Mouse (Mus musculus): ENCODE measurements at regions not wholly inside any gene's neighbourhood (a gene's known extent, or its start where the extent isn't known, plus 50 kb on each side); places are given as distances from the start of the nearest gene placed in this dataset.
"Not testable (repeated sequence)": the region's sequence is repeated elsewhere in the genome, so short reads cannot be mapped to it uniquely, and the experiment has no call there.

DNA sequence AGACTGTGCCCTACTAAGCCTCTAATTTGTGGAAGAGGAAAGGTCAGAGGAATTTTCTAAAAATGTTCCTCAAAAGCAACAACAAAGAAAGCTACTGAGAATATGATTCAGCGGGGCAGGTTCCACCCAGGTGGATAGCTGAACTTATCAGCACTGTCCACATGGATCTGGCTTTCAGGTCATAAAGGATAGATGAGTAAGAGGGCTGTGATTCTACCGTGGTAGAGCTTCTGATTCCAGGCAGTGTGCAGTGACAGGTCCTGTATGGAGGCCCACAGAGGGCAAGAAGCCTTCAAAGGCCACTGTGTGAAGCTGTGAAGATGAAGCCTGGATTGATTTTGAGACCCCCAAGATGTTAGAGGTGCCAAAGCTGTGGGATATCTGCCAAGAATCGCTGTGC is 51.8 kb downstream of the Teddm3 start:
- ATAC-seq (replicated peaks in 1 of 2; ENCODE audit: insufficient read depth in 1 of 2, low FRiP score in 2 of 2, low TSS enrichment in 1 of 2, low read depth in 1 of 2, poor library complexity in 2 of 2, severe bottlenecking in 2 of 2) = not testable (repeated sequence)

DNA sequence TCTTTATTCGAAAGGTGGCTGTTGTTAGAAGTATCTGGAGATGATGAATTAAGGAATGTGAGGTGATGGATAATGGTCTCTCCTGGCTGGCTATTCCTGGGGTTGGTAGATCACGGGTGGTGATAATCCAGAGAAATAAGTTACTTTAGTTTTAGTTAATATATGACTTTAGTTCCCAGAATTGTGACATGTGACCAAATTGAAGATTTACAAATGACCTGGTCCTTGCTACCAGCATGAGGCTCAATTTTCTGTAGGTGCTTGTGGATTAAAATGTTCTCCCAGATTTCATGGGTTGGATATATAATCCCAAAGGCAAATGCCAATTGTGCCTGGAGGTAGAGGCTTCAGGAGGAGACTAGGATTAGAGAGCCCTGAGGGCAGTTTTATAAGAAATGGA is 53.7 kb downstream of the Teddm3 start:
- not testable (repeated sequence) for ATAC-seq (replicated peaks in 1 of 2; ENCODE audit: insufficient read depth in 1 of 2, low FRiP score in 2 of 2, low TSS enrichment in 1 of 2, low read depth in 1 of 2, poor library complexity in 2 of 2, severe bottlenecking in 2 of 2)

DNA sequence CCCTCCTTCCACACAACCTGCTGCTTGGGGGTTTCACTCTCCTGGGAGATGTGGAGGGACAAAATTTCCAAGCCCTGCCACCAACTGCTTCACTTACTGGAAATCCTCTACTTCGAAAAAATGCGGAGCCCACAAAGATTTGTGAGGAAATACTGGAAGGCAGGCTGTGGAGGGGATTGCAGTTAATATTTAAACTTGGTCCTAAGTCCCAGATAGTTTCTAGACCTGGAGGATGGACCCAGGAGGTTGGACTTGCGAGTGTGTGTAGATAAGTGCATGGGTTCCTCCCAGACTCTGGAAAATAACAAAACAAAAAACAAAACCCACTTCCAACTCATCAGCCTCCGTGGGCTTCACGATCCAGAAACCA is 79.0 kb downstream of the Teddm3 start:
- no peak for ATAC-seq (replicated peaks in 1 of 2; ENCODE audit: insufficient read depth in 1 of 2, low FRiP score in 2 of 2, low TSS enrichment in 1 of 2, low read depth in 1 of 2, poor library complexity in 2 of 2, severe bottlenecking in 2 of 2)

DNA sequence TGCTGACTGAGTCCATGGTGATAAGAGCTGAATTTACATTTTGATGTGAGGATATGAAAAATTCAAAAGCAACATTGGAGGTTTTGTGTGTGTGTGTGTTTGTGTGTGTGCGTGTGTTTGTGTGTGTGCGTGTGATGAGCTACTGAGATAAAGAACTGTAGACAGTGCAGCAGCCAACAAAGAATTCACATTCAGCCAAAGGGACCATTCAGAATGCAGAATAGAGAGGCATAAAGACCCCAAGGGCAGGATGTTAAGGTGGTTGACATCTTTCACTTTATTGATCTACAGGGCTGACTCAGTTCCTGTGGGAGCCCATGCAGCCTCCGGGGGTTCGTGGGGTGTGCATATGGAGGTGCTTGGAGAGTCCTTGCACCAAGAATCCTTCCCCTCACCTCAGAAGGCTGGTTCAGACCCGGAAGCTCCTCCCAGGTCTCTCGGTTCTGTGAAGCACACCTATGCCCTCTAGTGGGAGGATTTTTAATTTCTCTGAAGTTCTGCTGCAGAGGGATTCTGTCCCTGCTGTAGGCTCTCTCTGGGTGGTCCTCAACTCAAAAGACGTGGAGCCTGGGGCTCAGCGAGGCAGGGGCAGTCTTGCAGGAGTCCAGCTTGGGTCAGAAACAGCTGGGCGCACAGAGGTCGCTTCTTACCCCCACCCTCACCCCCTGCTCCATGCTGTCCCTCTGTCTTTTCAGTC is 79.6 kb downstream of the Teddm3 start:
- peak; percentile 89 to 94 for ATAC-seq (replicated peaks in 1 of 2; ENCODE audit: insufficient read depth in 1 of 2, low FRiP score in 2 of 2, low TSS enrichment in 1 of 2, low read depth in 1 of 2, poor library complexity in 2 of 2, severe bottlenecking in 2 of 2)

DNA sequence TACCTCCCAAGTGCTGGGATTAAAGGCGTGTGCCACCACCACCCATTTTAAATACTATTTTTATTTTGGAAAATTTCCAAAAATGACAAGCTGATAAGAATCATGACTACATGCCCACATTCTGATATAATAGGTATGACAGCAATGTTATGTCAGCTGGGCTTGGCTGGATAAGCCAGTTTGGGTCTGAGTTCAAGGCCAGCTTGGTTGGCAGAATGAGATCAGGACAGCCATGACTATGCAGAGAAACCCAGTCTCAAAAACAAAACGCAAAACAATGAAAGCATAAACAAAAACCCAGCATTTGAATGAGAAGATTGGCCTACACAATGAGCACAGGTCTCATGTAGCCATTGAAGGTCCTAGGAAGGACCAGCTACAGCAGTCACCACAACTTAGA is 93.6 kb downstream of the Teddm3 start:
- no peak for ATAC-seq (replicated peaks in 1 of 2; ENCODE audit: insufficient read depth in 1 of 2, low FRiP score in 2 of 2, low TSS enrichment in 1 of 2, low read depth in 1 of 2, poor library complexity in 2 of 2, severe bottlenecking in 2 of 2)

DNA sequence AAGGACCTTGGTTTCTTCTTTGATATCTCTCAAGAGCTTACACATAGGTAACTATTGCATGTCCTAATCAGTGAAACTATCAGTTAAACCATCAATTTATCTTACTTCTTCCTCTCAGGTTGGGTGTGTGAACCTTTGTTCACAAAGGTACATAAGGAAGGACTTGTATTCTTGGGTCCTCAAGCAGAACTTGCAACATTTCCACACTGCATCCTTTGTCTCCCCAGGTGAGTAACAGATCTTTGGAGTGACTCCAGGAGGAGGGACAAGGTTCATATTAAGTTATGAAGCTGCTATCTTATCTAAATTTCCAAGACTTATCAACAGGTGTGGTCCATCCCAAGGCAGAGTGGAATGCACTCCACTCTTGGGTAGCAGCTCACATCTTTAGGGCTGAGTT is 99.0 kb downstream of the Teddm3 start:
- ATAC-seq (replicated peaks in 1 of 2; ENCODE audit: insufficient read depth in 1 of 2, low FRiP score in 2 of 2, low TSS enrichment in 1 of 2, low read depth in 1 of 2, poor library complexity in 2 of 2, severe bottlenecking in 2 of 2) = no peak

DNA sequence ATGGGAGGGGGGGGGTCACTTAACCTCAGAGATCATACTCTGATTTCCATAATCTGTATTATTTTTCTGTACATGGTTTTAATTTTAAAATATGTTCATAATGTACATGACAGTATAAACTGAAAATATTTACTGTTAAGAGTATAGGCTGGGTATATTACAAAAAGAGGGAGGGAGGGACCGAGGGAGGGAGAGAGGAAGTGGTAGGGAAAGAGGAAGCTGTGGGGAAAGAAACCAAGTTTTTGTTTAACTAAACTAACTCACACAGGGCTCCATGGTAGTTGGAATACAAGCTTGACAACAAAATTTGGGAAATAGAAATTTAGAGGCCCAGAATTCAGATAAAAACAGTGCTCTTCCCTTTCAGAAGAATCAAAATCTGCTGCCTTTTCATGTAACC is 131.7 kb downstream of the Teddm3 start:
- ATAC-seq (replicated peaks in 1 of 2; ENCODE audit: insufficient read depth in 1 of 2, low FRiP score in 2 of 2, low TSS enrichment in 1 of 2, low read depth in 1 of 2, poor library complexity in 2 of 2, severe bottlenecking in 2 of 2) = peak; percentile 51 to 80; a peak in 3 of 4 replicates

DNA sequence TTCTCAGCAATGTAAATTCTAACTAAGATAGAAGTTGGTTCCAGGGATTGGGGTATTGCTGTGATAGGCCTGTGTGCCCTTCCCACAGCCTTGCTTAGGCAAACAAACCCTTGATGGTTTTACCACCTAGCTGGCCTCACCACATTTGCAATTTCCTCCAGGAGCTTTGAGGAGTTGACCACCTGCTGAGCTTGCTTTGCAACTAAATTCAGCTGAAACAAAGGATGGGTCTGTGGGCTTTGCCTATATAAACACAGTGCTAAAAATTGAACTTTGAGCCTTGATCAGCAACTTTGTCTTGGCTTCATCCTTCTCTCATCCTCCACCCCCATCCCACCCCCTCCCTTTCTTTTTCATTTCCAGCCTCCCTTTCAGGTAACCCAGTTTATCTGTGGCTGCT is 148.9 kb downstream of the Teddm3 start:
- no peak for ATAC-seq (replicated peaks in 1 of 2; ENCODE audit: insufficient read depth in 1 of 2, low FRiP score in 2 of 2, low TSS enrichment in 1 of 2, low read depth in 1 of 2, poor library complexity in 2 of 2, severe bottlenecking in 2 of 2)

DNA sequence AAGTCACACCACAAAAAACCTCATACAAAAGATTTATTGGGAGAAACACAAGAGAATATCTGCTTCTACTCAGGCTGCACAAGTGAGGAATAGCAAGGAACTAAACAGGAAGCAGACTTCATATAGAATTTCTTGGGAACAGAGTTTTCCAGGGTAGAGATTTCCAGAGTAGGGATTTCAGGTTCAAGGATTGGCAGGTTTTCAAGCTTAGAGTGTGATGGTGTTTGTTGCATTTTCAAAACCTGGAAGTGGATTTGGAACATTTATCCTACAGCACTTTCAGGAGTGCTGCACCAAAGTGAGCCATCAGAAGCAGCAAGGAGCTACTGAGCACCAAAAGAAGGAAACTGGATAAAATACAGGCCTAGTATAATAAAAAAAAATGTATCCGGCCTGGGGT is 152.7 kb downstream of the Teddm3 start:
- no peak for ATAC-seq (replicated peaks in 1 of 2; ENCODE audit: insufficient read depth in 1 of 2, low FRiP score in 2 of 2, low TSS enrichment in 1 of 2, low read depth in 1 of 2, poor library complexity in 2 of 2, severe bottlenecking in 2 of 2)

DNA sequence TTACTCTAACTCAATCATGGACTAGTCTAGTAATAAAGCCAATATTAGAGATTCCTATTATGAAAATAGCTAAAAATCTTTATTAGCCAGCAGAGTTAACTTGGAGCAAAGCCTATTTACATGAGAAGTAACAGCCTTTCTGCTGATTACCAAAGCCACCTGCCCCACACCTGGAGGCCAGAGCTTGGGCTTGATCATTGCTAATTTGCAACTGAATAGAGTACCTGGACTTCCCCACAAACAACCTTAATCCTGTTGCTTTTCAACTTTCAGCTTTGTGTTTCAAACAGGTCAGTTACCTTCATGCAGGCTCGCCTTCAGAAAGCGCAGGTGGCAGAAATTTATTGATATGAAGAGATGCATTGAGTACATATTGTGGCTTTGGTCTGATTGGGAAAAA is 163.3 kb downstream of the Teddm3 start:
- no peak for ATAC-seq (replicated peaks in 1 of 2; ENCODE audit: insufficient read depth in 1 of 2, low FRiP score in 2 of 2, low TSS enrichment in 1 of 2, low read depth in 1 of 2, poor library complexity in 2 of 2, severe bottlenecking in 2 of 2)

DNA sequence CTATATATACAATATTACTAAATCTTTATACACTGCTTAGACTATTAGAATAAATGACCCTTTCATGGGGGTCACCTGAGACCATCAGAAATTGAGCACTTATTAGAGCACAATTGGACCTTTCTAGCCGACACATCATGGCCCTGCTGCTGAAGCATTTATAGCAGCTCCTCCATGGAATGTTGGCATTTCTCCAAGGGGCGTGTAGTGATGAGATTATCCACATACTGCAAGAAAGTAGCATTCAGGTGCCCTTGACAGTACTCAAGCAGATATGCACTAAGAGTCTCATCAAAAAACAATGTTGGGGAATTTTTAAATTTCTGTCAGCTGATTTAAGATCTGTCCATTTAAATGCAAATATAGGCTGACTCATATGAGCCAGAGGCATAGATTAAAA is 178.4 kb downstream of the Teddm3 start:
- no peak for ATAC-seq (replicated peaks in 1 of 2; ENCODE audit: insufficient read depth in 1 of 2, low FRiP score in 2 of 2, low TSS enrichment in 1 of 2, low read depth in 1 of 2, poor library complexity in 2 of 2, severe bottlenecking in 2 of 2)

DNA sequence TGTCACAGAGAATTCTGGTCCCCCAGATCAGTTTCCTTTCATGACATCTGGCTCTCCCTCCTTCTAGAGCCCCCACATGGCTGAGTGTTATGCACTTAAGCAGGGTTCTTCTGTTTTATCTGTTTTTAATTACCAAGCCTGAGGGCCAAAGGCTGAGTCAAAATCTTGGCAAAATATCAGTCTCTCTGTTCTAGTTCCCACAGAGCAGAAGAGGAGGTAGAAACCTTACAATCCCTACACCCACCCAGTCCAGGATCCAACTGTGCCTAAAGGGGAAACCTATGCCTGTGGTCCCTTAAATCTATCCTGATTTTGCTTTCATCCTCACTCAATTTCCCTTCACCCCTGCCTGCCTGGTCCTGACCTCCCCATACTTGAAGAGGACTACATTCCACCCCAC is 181.4 kb downstream of the Teddm3 start:
- ATAC-seq (replicated peaks in 1 of 2; ENCODE audit: insufficient read depth in 1 of 2, low FRiP score in 2 of 2, low TSS enrichment in 1 of 2, low read depth in 1 of 2, poor library complexity in 2 of 2, severe bottlenecking in 2 of 2) = no peak

DNA sequence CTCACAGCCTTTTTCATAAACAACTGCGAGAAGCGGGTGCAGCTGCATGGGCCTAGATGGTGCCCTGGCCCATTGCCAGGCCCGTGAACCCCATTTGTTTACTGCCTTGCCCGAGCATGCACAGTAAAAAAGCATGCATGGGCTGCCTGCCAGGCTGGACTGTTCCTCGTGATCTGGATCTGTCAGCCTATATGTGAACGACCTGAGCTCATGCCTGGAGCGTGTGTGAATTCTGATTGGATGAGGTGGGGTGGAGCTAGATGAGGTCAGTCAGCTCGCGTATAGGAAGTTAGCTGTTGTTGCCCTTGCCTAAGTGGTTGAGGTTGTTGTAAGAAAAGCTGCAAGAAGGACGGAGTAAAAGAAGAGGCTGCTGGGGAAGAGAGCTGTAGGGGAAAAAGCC is 194.9 kb downstream of the Teddm3 start:
- no peak for ATAC-seq (replicated peaks in 1 of 2; ENCODE audit: insufficient read depth in 1 of 2, low FRiP score in 2 of 2, low TSS enrichment in 1 of 2, low read depth in 1 of 2, poor library complexity in 2 of 2, severe bottlenecking in 2 of 2)

DNA sequence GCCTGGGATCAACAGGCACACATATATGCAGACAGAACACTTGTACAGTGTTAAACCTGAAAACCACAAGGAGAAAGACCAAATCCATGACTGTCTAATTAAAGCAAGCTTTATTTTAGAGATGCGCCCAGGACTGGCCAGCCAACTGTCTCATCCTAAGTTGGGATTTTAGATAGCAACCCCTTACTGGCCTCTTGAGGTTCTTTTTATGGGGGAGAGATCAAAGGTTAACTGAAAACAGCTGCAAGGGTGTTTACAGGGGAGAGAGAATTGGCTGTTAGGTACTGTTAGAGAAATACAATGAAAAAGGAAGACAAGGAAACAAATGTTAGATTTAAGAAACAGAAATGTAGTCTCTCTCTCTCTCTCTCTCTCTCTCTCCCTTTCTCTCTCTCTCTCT is 202.4 kb upstream of the Thpo start:
- no peak for ATAC-seq (replicated peaks in 1 of 2; ENCODE audit: insufficient read depth in 1 of 2, low FRiP score in 2 of 2, low TSS enrichment in 1 of 2, low read depth in 1 of 2, poor library complexity in 2 of 2, severe bottlenecking in 2 of 2)

DNA sequence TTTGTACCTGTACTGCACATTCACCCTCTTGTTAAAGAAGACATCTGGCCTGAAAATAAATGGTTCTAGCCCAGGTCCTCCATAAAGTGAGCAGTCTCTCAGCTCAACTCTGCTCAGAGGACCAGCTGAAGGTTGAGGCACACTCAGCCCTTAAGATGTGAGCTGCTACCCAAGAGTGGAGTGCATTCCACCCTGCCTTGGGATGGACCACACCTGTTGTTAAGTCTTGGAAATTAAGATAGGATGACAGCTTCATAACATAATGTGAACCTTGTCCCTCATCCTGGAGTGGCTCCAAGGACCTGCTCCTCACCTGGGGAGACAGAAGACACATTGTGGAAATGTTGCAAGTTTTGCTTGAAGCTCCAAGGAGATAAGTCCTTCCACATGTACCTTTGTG is 200.5 kb upstream of the Thpo start:
- ATAC-seq (replicated peaks in 1 of 2; ENCODE audit: insufficient read depth in 1 of 2, low FRiP score in 2 of 2, low TSS enrichment in 1 of 2, low read depth in 1 of 2, poor library complexity in 2 of 2, severe bottlenecking in 2 of 2) = not testable (repeated sequence)

DNA sequence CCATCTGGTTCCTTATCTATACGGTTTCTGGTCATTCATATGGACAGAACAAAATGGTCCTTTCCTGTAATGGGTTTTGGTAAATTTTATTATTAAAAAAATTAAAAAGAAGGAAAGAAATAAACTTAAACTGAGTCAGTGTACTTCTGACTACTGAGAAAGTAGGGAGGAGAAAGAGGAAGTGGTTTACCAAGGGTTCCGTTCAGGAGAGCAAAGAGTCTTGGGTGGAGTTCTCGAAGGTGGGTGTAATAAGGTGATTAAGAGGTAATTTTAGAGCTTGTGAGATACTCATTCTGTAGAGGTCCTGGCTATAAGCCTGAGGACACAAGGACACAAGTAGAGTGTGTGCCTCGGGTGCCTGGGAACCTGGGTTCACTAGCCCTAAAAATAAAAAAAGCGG is 195.7 kb upstream of the Thpo start:
- peak; percentile 72 to 79 for ATAC-seq (replicated peaks in 1 of 2; ENCODE audit: insufficient read depth in 1 of 2, low FRiP score in 2 of 2, low TSS enrichment in 1 of 2, low read depth in 1 of 2, poor library complexity in 2 of 2, severe bottlenecking in 2 of 2)

DNA sequence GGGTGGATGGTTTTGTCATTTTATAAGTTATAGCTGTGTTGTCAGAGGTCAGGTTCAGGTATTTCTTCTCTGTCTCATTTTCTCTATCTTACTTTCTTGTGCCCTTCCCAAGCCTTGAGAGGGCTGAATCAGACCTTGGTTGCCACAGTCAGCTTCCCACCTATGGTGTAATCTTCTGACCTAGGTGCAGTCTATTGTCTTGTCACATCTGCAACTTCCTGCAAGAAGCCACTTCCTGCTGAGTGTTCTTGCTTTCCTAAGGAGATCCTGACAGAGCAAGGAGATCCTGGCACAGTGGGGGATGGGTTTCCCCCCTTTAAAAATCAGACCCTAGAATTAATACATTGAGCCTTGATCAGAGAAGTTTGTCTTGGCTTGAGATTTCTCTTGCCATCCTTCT is 191.5 kb upstream of the Thpo start:
- ATAC-seq (replicated peaks in 1 of 2; ENCODE audit: insufficient read depth in 1 of 2, low FRiP score in 2 of 2, low TSS enrichment in 1 of 2, low read depth in 1 of 2, poor library complexity in 2 of 2, severe bottlenecking in 2 of 2) = not testable (repeated sequence)

DNA sequence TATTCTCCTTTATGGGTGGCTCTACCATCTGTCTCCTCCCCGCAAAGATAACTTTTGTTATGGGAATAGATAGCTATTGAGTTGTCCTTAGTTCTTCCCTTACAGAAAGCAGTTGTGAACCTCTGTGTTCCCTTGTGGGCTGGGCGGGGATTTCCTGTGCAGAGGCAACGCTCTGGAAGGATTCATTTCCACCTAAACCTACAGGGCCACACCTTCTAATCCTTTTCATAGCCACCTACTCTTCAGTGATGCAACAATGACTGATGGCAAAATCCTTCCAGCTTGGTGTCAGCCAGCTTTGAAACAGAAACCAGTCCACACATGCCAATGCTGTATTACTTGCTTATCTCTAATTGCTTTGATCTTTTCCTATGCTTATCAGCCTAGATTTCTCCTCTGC is 176.6 kb upstream of the Thpo start:
- ATAC-seq (replicated peaks in 1 of 2; ENCODE audit: insufficient read depth in 1 of 2, low FRiP score in 2 of 2, low TSS enrichment in 1 of 2, low read depth in 1 of 2, poor library complexity in 2 of 2, severe bottlenecking in 2 of 2) = not testable (repeated sequence)

DNA sequence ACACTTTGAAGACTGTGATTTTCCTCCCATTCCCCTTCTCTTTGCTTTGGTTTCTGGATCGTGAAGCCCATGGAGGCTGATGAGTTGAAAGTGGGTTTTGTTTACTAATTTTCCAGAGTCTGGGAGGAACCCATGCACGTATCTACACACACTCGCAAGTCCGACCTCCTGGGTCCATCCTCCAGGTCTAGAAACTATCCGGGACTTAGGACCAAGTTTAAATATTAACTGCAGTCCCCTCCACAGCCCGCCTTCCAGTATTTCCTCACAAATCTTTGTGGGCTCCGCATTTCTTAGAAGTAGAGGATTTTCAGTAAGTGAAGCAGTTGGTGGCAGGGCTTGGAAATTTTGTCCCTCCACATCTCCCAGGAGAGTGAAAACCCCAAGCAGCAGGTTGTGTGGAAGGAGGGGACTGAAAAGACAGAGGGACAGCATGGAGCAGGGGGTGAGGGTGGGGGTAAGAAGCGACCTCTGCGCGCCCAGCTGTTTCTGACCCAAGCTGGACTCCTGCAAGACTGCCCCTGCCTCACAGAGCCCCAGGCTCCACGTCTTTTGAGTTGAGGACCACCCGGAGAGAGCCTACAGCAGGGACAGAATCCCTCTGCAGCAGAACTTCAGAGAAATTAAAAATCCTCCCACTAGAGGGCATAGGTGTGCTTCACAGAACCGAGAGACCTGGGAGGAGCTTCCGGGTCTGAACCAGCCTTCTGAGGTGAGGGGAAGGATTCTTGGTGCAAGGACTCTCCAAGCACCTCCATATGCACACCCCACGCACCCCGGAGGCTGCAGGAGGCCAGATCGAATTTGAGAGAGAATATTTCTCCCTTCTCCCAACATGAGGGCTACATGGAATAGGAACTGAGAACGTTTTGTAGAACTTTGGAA is 174.4 kb upstream of the Thpo start:
- peak; percentile 89 to 97 for ATAC-seq (replicated peaks in 1 of 2; ENCODE audit: insufficient read depth in 1 of 2, low FRiP score in 2 of 2, low TSS enrichment in 1 of 2, low read depth in 1 of 2, poor library complexity in 2 of 2, severe bottlenecking in 2 of 2)
